Mouse (Mus musculus): Measurements from ENCODE around the gene Dnajc14. TPM values are rescaled to one million over a fixed set of nuclear protein-coding genes. Genes with fewer than 3 reads are reported as not detected.

The Dnajc14 gene
- polyA plus RNA-seq, 1 experiment from 2014 or later = 66.8 TPM

Other genes starting within 250 kb of the Dnajc14 start
- 198 and 200 TPM in 2 replicates for gene Pa2g4, start 238.1 kb upstream of the Dnajc14 start, polyA plus RNA-seq (2015; fragmentation: Nextera tagmentation; extraction: Ambion mirVana)
- gene Erbb3, start 214.4 kb upstream of the Dnajc14 start, polyA plus RNA-seq (2015; fragmentation: Nextera tagmentation; extraction: Ambion mirVana) = 14.5 and 17.5 TPM in 2 replicates
- gene Rps26, start 177.3 kb upstream of the Dnajc14 start, polyA plus RNA-seq (2015; fragmentation: Nextera tagmentation; extraction: Ambion mirVana) = 752 and 768 TPM in 2 replicates
- gene Ikzf4, start 158.1 kb upstream of the Dnajc14 start, polyA plus RNA-seq (2015; fragmentation: Nextera tagmentation; extraction: Ambion mirVana) = 5.1 and 5.2 TPM in 2 replicates
- gene Suox, start 130.0 kb upstream of the Dnajc14 start, polyA plus RNA-seq (2015; fragmentation: Nextera tagmentation; extraction: Ambion mirVana) = 22.0 TPM in 2 replicates
- 83.5 and 87.5 TPM in 2 replicates for gene Rab5b, start 107.8 kb upstream of the Dnajc14 start, polyA plus RNA-seq (2015; fragmentation: Nextera tagmentation; extraction: Ambion mirVana)
- 2.2 and 2.3 TPM in 2 replicates for gene Pmel, start 99.9 kb upstream of the Dnajc14 start, polyA plus RNA-seq (2015; fragmentation: Nextera tagmentation; extraction: Ambion mirVana)
- 132 and 134 TPM in 2 replicates for gene Cdk2, start 99.0 kb upstream of the Dnajc14 start, polyA plus RNA-seq (2015; fragmentation: Nextera tagmentation; extraction: Ambion mirVana)
- gene Dgka, start 59.2 kb upstream of the Dnajc14 start, polyA plus RNA-seq (2015; fragmentation: Nextera tagmentation; extraction: Ambion mirVana) = 12.0 and 12.1 TPM in 2 replicates
- gene Pym1, start 56.2 kb upstream of the Dnajc14 start, polyA plus RNA-seq (2015; fragmentation: Nextera tagmentation; extraction: Ambion mirVana) = 44.0 and 47.9 TPM in 2 replicates
- 0.56 and 0.78 TPM in 2 replicates for gene Mmp19, start 13.2 kb upstream of the Dnajc14 start, polyA plus RNA-seq (2015; fragmentation: Nextera tagmentation; extraction: Ambion mirVana)
- gene Tmem198b, start 308 bp downstream of the Dnajc14 start, polyA plus RNA-seq (2015; fragmentation: Nextera tagmentation; extraction: Ambion mirVana) = 25.3 and 27.1 TPM in 2 replicates
- 224 and 240 TPM in 2 replicates for gene Sarnp, start 13.3 kb downstream of the Dnajc14 start, polyA plus RNA-seq (2015; fragmentation: Nextera tagmentation; extraction: Ambion mirVana)
- 30.2 and 34.0 TPM in 2 replicates for gene Ormdl2, start 17.6 kb downstream of the Dnajc14 start, polyA plus RNA-seq (2015; fragmentation: Nextera tagmentation; extraction: Ambion mirVana)
- 12.5 and 13.1 TPM in 2 replicates for gene Gdf11, start 87.7 kb downstream of the Dnajc14 start, polyA plus RNA-seq (2015; fragmentation: Nextera tagmentation; extraction: Ambion mirVana)
- 820 and 839 TPM in 2 replicates for gene Cd63, start 96.9 kb downstream of the Dnajc14 start, polyA plus RNA-seq (2015; fragmentation: Nextera tagmentation; extraction: Ambion mirVana)
- gene Rdh5, start 118.8 kb downstream of the Dnajc14 start, polyA plus RNA-seq (2015; fragmentation: Nextera tagmentation; extraction: Ambion mirVana) = 12.2 and 12.9 TPM in 2 replicates
- 225 and 240 TPM in 2 replicates for gene Bloc1s1, start 120.0 kb downstream of the Dnajc14 start, polyA plus RNA-seq (2015; fragmentation: Nextera tagmentation; extraction: Ambion mirVana)
- 4.8 and 5.5 TPM in 2 replicates for gene Itga7, start 129.8 kb downstream of the Dnajc14 start, polyA plus RNA-seq (2015; fragmentation: Nextera tagmentation; extraction: Ambion mirVana)
- gene Mettl7b, start 156.9 kb downstream of the Dnajc14 start, polyA plus RNA-seq (2015; fragmentation: Nextera tagmentation; extraction: Ambion mirVana) = 0.19 TPM in 1 of 2 replicates, not detected in the other
- not detected in 2 replicates for gene Olfr9, start 185.4 kb downstream of the Dnajc14 start, polyA plus RNA-seq (2015; fragmentation: Nextera tagmentation; extraction: Ambion mirVana)
- gene Olfr763, start 206.7 kb downstream of the Dnajc14 start, polyA plus RNA-seq (2015; fragmentation: Nextera tagmentation; extraction: Ambion mirVana) = not detected in 2 replicates
- gene Olfr764-ps1, start 235.8 kb downstream of the Dnajc14 start, polyA plus RNA-seq (2015; fragmentation: Nextera tagmentation; extraction: Ambion mirVana) = not detected in 2 replicates
- gene Olfr765, start 245.9 kb downstream of the Dnajc14 start, polyA plus RNA-seq (2015; fragmentation: Nextera tagmentation; extraction: Ambion mirVana) = not detected in 2 replicates

All from limb, embryonic 13.5 days (tissue).